Mouse (Mus musculus): ENCODE measurements around the gene 4930453N24Rik.

4930453N24Rik gene

GRCm38 (mm10) chr16:64770521-64771430 is at the start of gene 4930453N24Rik:
Gene 4930453N24Rik, minus strand, starts transcription at chr16:64771161.
- DNase-seq (ENCODE audit: low read depth, low spot score), result peak; percentile 97

DNA sequence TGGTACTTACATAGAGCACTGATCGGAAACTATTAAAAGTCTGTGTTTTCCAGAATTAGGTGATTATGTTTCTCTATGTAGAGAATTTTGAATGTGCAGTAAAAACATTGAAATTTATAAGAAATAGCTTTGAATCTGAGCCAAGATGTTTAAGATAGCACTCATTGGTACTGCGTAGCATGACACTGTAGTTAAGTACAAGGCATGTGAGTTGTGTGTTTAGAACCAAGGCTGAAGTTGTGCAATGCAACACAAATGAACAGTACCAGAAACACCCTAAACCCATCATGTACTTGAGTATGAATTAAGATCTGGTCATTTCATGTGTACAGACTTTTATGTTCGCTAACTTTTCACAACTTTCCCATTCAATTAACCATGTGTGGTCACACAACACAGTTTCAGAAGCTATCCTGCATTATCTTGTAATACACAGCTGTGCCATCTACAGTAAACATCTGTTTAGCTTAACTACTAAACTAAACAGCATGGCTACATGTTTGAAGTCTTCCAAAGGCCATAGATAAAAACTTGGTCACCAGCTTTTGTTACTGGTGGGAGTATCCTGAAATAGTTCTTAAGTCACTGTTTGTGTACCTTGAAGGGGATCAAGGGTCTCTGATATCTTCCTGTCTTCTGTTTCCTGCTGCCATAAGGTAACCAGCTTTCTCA is 46.3 kb upstream of the 4930453N24Rik start:
- no peak for DNase-seq (ENCODE audit: low read depth, low spot score)

DNA sequence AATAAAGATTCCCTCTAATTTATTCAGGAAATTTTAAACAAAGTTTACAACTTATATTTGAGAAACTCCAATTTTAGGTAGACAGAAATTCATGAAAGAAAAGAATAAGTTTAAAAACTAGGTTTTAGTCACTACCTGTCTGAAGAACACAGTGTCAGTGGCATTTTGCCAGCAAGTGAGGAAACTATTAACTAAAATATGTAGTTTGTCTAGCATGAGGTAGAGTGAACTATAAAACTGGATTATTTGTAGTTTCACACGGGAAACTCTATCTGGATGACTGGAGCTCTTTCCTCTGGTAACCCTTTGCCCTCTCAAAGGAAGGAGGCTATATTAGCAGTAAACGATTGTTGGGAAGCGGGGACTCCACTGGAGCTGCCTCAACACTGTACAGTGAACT is 32.1 kb upstream of the 4930453N24Rik start:
- no peak for DNase-seq (ENCODE audit: low read depth, low spot score)

GRCm38 (mm10) chr16:64801638-64802037 is 30.7 kb upstream of the 4930453N24Rik start:
- DNase-seq (ENCODE audit: low read depth, low spot score), result no peak

- no peak for DNase-seq (ENCODE audit: low read depth, low spot score)
Measured at GRCm38 (mm10) chr16:64800393-64800792, 29.4 kb upstream of the 4930453N24Rik start.

DNA sequence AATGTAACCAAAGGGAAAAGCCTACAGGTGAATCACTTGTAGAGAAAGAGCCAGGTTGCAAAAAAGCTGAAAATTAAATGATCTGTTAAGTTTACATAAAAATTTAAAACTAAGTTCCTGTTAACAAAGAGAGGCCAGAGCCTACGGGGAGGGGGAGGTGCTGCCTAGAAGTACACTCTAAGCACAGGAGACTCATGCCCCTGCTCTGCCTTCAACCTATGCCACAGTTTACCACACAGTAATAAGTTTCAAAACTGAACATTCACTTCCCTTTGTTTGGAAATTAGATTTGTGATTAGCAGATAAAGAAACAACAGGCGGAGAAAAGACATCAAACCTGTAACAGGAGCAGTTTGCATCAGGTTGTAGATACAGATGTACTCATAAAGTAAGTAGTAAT is 23.8 kb upstream of the 4930453N24Rik start:
- DNase-seq (ENCODE audit: low read depth, low spot score), result no peak

DNA sequence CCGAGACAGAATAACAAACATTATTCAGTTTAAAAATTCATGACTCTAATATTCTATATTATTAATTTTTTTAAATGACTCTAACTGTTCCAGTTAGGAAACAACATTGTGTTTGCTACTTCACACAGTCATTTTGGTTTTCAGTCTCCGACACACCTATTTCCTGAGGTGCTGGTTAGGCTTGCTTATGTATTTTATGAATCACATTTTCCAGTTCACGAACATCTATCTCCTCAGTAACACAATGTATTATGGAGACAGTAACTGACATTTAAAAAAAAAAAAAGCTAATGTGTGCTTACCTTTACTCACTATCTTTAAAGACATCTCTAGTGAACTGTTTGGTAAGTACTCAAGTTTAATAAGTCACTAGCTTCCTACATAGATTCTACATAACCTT is 18.7 kb upstream of the 4930453N24Rik start:
- no peak for DNase-seq (ENCODE audit: low read depth, low spot score)

DNA sequence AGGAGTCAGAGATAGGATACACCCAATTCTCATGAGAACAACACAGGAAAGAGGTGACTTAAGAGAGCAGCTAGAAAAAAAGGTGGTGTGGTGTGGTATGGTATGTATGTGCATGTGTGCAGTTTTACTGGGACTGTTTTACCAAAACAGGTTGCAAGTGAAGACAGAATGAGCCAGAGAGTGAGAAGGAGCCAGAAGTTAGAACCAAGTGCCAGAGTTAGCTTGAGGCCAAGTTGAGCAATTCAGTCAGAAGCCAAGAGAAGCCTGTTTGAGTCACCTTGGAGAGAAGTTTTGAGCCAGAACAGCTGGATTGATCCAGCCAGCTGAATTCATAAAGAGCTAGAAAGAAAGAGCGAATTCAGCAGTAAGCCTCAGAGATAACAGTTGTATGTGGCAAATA is 4.6 kb upstream of the 4930453N24Rik start:
- DNase-seq (ENCODE audit: low read depth, low spot score), result peak; percentile 70

DNA sequence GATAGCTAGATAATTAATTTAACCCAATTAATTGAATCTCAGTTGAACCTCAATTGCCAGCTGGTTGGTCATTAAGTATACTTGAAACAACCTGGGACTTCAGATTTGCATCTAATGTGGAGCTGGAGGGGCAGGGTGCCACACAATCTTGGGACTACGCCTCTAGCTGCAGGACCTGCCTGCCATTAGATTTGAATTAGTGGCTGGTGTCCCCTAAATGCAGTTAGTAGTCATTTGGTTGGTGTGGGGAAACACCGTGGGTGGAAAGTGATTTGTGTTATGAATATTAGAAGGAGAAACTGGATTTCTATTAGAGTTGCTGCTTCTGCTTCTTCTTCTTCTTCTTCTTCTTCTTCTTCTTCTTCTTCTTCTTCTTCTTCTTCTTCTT is 464 bp upstream of the 4930453N24Rik start:
- no peak for DNase-seq (ENCODE audit: low read depth, low spot score)

- DNase-seq (ENCODE audit: low read depth, low spot score), result no peak
Measured at GRCm38 (mm10) chr16:64766696-64767300, 4.2 kb downstream of the 4930453N24Rik start.

DNA sequence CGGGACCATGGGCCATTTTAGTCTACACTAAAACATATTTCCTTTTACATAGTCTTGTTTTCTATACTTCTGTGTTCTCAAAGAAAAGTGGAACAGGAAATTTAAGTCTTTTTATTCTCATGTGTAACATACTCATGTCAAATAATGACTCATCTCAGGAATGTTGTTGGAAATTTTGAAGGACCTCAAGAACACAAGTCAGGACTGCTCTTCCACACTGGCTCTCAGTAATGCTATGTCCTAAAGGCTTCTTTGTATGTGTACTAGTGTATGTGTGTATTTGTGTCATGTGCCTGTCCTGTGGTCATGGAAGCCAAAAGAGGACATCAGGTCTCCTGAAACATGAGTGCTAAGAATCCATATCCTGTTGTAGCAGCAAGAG is 11.7 kb downstream of the 4930453N24Rik start:
- DNase-seq (ENCODE audit: low read depth, low spot score), result peak; percentile 56

DNA sequence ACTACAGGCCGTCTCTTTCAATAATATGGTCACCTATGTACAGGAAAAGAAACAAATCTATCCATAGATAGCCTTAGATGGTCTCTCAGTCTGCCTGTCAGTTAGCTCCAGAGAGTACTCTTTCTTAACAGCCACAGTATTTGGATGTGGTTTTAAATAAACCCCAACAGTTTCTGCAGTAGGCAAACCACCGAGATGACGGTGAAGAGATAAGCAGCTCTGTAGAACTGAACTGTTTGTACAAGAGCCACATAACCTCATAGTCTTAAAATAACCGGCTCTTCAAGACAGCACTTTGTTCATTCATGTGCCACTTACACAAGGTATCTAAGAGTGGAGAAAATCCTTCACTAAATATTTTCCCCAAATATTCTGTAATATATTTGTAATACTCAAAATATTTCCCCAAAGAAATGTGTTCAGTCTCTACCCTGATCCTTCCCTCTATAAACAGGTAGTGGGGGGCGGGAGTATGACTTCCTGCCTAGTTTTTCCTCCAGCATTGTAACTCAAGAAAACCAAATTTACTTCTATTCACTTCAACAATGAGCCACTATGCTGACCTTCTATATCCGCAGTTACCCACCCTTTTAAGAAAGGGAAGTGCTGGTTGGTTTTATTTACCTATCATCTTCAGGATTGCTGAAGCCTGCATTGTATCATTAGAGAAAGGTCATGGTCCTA is 12.3 kb downstream of the 4930453N24Rik start:
- peak; percentile 17 for DNase-seq (ENCODE audit: low read depth, low spot score)

GRCm38 (mm10) chr16:64757666-64758400 is 13.1 kb downstream of the 4930453N24Rik start:
- DNase-seq (ENCODE audit: low read depth, low spot score), result no peak

DNA sequence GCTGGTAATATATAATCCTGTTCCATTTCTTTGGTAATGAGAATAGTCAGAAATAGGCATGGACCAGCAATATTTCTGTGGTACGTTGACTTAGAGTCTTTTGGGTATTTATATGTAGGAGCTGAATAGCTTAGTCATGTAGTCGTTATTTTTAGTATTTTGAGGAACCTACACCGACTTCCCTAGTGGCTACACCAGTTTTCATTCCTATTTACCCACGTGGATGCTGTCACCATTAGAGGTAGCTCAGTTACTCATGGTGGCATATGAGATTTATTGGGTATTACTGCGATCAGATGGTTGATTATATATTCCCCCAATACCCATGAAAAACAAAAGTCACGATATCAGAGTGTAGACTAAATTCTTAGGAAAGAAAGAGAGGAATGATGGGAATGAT is 14.6 kb downstream of the 4930453N24Rik start:
- no peak for DNase-seq (ENCODE audit: low read depth, low spot score)

GRCm38 (mm10) chr16:64754743-64755139 is 16.2 kb downstream of the 4930453N24Rik start:
- peak; percentile 82 for DNase-seq (ENCODE audit: low read depth, low spot score)

GRCm38 (mm10) chr16:64753990-64754742 is 16.8 kb downstream of the 4930453N24Rik start:
- DNase-seq (ENCODE audit: low read depth, low spot score), result no peak

DNA sequence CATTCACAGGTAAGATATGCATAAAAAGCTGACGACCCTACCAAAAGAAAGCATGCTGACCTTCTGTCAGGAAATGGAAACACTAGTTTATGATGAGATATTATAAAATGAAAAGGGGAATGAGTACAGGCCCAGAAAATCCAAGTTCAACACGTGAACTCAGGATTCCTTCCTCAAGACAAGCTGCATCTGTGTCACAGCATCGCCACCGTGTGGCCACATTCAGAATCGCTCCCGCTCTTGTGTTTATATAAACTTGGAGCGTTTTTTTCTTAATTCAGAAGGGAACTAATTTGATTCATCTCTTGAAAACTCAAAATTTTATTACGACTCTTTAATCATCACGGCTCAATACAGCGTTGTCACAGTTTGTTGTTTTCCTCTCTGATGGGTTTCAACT is 22.7 kb downstream of the 4930453N24Rik start:
- DNase-seq (ENCODE audit: low read depth, low spot score), result peak; percentile 90

DNA sequence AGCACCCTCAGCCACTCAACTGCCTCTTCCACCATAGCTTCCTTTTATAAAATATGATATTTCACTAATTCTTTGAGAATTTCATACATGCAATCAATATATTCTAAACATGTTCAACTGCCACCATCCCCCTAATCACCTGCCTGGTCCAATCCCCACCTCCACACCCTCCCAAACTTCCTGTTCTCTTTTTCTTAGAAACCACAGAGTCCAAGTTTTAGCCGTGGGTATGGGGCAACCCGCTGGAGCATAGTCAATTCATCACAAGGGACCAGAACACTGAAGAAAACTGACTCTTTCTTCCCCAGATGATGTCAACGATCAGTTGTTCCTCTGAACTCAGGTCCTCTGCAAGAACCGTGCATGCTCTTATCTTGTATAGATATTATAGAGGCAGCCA is 25.9 kb downstream of the 4930453N24Rik start:
- no peak for DNase-seq (ENCODE audit: low read depth, low spot score)

DNA sequence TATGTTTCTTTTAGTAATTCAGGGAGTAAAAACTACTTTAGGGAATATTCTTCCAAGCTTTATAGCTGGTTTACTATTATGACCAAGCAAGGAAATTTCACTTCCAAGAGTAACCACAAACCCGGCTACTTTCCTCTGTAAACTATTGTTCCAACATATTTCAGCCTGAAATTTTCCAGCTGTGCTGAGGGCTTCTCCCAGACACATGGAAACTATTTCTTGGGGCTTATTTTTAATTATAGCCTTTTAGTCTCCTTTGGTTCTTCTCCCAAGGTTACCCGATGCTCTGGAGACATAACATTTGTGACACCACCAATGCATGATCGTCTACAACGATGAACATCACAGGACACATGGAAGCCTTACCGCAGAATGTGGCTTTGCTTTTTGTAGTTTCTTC is 33.7 kb downstream of the 4930453N24Rik start:
- no peak for DNase-seq (ENCODE audit: low read depth, low spot score)

GRCm38 (mm10) chr16:64723273-64724057 is 47.5 kb downstream of the 4930453N24Rik start:
- peak; percentile 48 for DNase-seq (ENCODE audit: low read depth, low spot score)
